Mouse (Mus musculus) heart, postnatal 0 days (tissue): ENCODE results near the gene Kndc1.

Source experiments
- CTCF ChIP-seq: IDR thresholded peaks from 2 replicates; pipeline ENCODE4 v1.5.1; 2016; ENCODE audit warnings: antibody characterized with exemption, control low read depth, low read depth
- EP300 ChIP-seq: IDR thresholded peaks from 2 replicates; pipeline ENCODE4 v1.6.1; 2016; ENCODE audit warnings: antibody characterized with exemption, low read depth

DNA sequence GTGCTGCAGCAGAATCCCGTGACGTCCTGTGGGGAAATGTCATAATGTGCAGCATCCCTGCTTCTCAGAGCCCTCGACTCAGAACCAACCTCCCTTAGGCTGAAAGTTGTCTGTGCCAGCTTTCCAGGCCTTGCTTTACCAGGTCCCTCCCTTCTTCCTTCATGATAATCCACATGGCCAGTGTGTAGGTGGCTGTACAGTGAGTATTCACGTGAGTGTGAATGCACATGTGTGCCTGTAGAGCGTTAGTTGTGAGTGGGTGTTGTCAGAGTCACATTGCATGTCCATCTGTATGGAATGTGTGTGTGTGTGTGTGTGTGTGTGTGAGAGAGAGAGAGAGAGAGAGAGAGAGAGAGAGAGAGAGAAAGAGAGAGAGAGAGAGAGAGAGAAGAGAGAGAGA, 16.4 kb upstream of the Kndc1 start:
- no peak for TF ChIP-seq CTCF
- no peak for TF ChIP-seq EP300
